Mouse (Mus musculus) thymus, adult 2 months (tissue): ENCODE measurements at regions not wholly inside any gene's neighbourhood (a gene's known extent, or its start where the extent isn't known, plus 50 kb on each side); places are given as distances from the start of the nearest gene placed in this dataset.

Source experiments
- DNase-seq: peaks from one replicate; pipeline ENCODE4 v3.0.0; 2021
- H3K27ac ChIP-seq: fragments of 200-500 bp; 2 replicates; pipeline ENCODE4 v1.5.1; 2012; ENCODE audit warnings: low read length, control low read depth; ENCODE audit not compliant: control insufficient read depth, insufficient read depth
- H3K27me3 ChIP-seq: fragments of 200-500 bp; 2 replicates; pipeline ENCODE4 v1.6.1; 2012; ENCODE audit warnings: mild to moderate bottlenecking, low read length, moderate library complexity, mixed read lengths; ENCODE audit not compliant: control insufficient read depth, insufficient read depth
- H3K36me3 ChIP-seq: fragments of 200-500 bp; 2 replicates; pipeline ENCODE4 v1.6.1; 2012; ENCODE audit warnings: mild to moderate bottlenecking, low read length, moderate library complexity; ENCODE audit not compliant: control insufficient read depth, insufficient read depth
- H3K4me1 ChIP-seq: fragments of 200-500 bp; replicated peaks from 2 replicates; pipeline ENCODE4 v1.6.1; 2012; ENCODE audit warnings: low read length; ENCODE audit not compliant: control insufficient read depth, insufficient read depth
- H3K4me3 ChIP-seq: fragments of 200-500 bp; 2 replicates; pipeline ENCODE4 v1.5.1; 2012; ENCODE audit warnings: mild to moderate bottlenecking, low read length, control low read depth, moderate library complexity; ENCODE audit not compliant: control insufficient read depth, insufficient read depth
- CTCF ChIP-seq: fragments of 200-500 bp; IDR thresholded peaks from 2 replicates; pipeline ENCODE4 v1.5.1; 2012; ENCODE audit warnings: mild to moderate bottlenecking, control low read depth, low read length, moderate library complexity, borderline replicate concordance; ENCODE audit not compliant: control insufficient read depth, poor library complexity, insufficient read depth; ENCODE audit errors: extremely low read depth
- POLR2A ChIP-seq: fragments of 200-500 bp; IDR thresholded peaks from 2 replicates; pipeline ENCODE4 v1.6.1; 2012; ENCODE audit warnings: mild to moderate bottlenecking, low read length, control low read depth, moderate library complexity; ENCODE audit not compliant: control insufficient read depth, poor library complexity, insufficient read depth; ENCODE audit errors: extremely low read depth
- WGBS: fragments of 180-500 bp; shearing (Covaris S2); methylation state at CpG from one replicate; pipeline ENCODE4 v1.1.7; 2018; 5-methylcytosine and 5-hydroxymethylcytosine counted together

DNA sequence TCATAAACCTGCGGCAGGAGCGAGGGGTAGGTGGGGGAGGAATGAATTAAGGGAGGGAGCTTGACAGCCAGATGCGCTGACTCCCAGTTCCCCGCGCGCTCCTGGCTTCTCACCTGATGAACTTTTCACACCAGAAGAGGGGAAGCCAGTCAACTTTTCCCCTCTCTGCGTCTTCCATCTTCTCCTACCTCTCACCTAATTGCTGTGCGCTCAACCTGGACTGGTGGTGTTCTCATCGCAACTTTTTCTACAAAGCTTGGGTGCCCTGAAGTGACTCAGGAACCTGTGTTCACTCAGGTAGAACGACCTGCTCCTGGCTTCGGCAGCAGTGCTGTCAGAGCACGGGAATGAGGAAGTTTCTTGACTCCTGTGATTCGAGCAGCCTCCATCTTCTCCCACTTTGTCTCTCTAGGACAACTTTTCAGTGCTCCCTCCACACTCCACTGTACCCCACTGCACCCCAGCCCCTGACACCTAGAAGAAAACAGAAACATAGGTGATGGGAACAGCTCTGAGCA is 203.4 kb upstream of the Ntm start:
- no peak for TF ChIP-seq CTCF
- TF ChIP-seq POLR2A: no peak
- H3K27me3 ChIP-seq: no peaks in the 10 kb centered on the region
- WGBS: 75% methylated on average over 13 of the region's 13 CpGs

DNA sequence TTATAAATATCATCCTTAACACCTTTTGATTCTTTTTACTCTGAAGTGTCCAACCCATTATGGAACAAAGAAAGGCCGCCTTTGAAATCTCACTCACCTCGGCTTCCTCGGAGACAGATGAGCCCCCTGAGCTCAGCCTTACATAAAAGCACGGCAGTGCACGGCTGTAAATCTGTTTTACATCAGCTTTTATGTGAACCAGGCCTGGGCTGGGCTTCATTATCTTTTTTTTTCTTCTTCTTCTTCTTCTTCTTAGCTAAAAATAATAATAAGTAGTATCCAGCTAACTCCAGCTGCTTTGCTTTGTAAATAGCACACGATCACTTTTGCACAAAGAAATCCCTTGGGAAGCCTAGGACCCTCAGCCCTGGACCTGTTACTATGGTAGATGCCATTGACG is 204.3 kb upstream of the Ntm start:
- Histone ChIP-seq H3K27me3 (no peaks in the 10 kb centered on the region), H3K4me3 (no peak overlapping the region), H3K36me3 (no peaks in the 10 kb centered on the region), H3K4me1 (no peaks in the 10 kb centered on the region), H3K27ac (no peak overlapping the region)
- WGBS: 88% methylated on average over 7 of the region's 7 CpGs
- no peak for DNase-seq
- TF ChIP-seq POLR2A: no peak
- no peak for TF ChIP-seq CTCF

More for the DNA sequence above, 203.4 kb upstream of the Ntm start:
- no peak for DNase-seq
- H3K27ac ChIP-seq: no peak overlapping the region
- H3K36me3 ChIP-seq: no peaks in the 10 kb centered on the region
- no peak overlapping the region for H3K4me3 ChIP-seq
- H3K4me1 ChIP-seq: no peaks in the 10 kb centered on the region

- no peak for DNase-seq
- no peaks in the 10 kb centered on the region for H3K36me3 ChIP-seq
- no peaks in the 10 kb centered on the region for H3K4me1 ChIP-seq
- no peak for TF ChIP-seq CTCF
- no peak for TF ChIP-seq POLR2A
- no peak overlapping the region for H3K4me3 ChIP-seq
- H3K27me3 ChIP-seq: no peaks in the 10 kb centered on the region
- WGBS: 86% methylated on average over 6 of the region's 6 CpGs
- no peak overlapping the region for H3K27ac ChIP-seq
Observed at GRCm38 (mm10) chr9:30174646-30175045, 211.7 kb upstream of the Ntm start.

- H3K36me3 ChIP-seq: no peaks in the 10 kb centered on the region
- H3K4me3 ChIP-seq: no peak overlapping the region
- no peak for TF ChIP-seq POLR2A
- no peak for TF ChIP-seq CTCF
- H3K4me1 ChIP-seq: no peaks in the 10 kb centered on the region
- 78% methylated on average over 3 of the region's 3 CpGs for WGBS
- no peaks in the 10 kb centered on the region for H3K27me3 ChIP-seq
- H3K27ac ChIP-seq: no peak overlapping the region
- no peak for DNase-seq
Observed at GRCm38 (mm10) chr9:30175376-30175775, 212.4 kb upstream of the Ntm start.

GRCm38 (mm10) chr9:30183409-30183808 is 220.5 kb upstream of the Ntm start:
- no peak overlapping the region for H3K4me3 ChIP-seq
- WGBS: 88% methylated on average over 11 of the region's 11 CpGs
- H3K36me3 ChIP-seq: no peaks in the 10 kb centered on the region
- no peak for TF ChIP-seq POLR2A
- no peak for TF ChIP-seq CTCF
- no peak overlapping the region for H3K27ac ChIP-seq
- no peak for DNase-seq
- H3K4me1 ChIP-seq: no peaks in the 10 kb centered on the region
- no peaks in the 10 kb centered on the region for H3K27me3 ChIP-seq

DNA sequence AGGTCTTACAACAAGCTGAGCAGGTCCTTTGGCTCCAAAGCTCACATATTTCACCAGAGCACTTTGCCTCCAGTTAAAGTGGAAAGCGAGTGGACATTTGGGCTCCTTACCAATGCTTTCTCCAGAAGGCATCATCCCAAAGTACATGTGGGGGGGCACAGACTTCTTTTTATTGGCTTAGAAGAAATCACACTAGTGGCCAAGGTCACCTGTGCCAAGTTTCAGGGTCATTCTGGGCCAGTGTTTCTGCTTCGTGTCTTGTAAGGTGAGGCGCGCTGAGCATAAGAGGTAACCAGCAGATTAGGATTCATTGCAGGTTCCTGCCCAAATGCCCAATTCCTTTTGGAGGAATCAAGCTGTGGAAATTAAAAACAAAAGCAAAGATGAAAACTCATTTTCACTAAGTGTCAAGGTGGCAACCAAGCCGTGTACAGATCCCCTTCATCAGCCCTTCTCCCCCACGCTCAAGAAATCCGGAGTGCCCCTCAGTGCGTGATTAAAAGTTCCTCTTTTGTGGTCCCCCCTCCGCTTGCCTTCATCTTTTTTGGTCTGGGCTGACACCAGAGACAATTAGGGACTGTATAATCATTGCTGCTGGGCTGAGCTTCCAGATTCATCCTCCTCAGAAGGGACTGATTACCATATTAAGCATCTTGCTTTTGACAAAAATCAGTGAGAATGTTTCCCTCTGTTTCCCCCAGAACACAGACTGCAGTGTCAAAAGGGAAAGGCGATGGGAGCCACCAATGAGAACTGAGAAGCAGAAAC is 222.2 kb upstream of the Ntm start:
- no peak for DNase-seq
- WGBS: 66% methylated on average over 10 of the region's 10 CpGs
- TF ChIP-seq POLR2A (no peak), CTCF (no peak)
- no peaks in the 10 kb centered on the region for H3K36me3 ChIP-seq
- no peak overlapping the region for H3K27ac ChIP-seq
- H3K4me3 ChIP-seq: no peak overlapping the region
- H3K27me3 ChIP-seq: no peaks in the 10 kb centered on the region
- H3K4me1 ChIP-seq: no peaks in the 10 kb centered on the region
